Mouse (Mus musculus) cerebellum, adult 2 months (tissue): ENCODE measurements around the gene Efcab12.

Experiments
- CTCF ChIP-seq: fragments of 200-500 bp; IDR thresholded peaks from 2 replicates; pipeline ENCODE4 v1.5.1; 2011; ENCODE audit warnings: low read depth, mild to moderate bottlenecking, control low read depth, low read length, moderate library complexity, borderline replicate concordance; ENCODE audit not compliant: insufficient read depth
- POLR2A ChIP-seq: fragments of 200-500 bp; IDR thresholded peaks from 2 replicates; pipeline ENCODE4 v1.6.1; 2011; ENCODE audit warnings: low read length, control low read depth, borderline replicate concordance; ENCODE audit not compliant: insufficient read depth

GRCm38 (mm10) chr6:115770059-115770670 is 68.0 kb downstream of the Efcab12 start:
- TF ChIP-seq POLR2A (no peak), CTCF (no peak)
